Mouse (Mus musculus) embryo, embryonic 10 days (tissue): Measurements from ENCODE around the gene Dpysl5.

Experiments used
- DNase-seq: peaks from one replicate; pipeline ENCODE4 v3.0.0-alpha.2; 2015; ENCODE audit warnings: low spot score

The Dpysl5 gene

DNA sequence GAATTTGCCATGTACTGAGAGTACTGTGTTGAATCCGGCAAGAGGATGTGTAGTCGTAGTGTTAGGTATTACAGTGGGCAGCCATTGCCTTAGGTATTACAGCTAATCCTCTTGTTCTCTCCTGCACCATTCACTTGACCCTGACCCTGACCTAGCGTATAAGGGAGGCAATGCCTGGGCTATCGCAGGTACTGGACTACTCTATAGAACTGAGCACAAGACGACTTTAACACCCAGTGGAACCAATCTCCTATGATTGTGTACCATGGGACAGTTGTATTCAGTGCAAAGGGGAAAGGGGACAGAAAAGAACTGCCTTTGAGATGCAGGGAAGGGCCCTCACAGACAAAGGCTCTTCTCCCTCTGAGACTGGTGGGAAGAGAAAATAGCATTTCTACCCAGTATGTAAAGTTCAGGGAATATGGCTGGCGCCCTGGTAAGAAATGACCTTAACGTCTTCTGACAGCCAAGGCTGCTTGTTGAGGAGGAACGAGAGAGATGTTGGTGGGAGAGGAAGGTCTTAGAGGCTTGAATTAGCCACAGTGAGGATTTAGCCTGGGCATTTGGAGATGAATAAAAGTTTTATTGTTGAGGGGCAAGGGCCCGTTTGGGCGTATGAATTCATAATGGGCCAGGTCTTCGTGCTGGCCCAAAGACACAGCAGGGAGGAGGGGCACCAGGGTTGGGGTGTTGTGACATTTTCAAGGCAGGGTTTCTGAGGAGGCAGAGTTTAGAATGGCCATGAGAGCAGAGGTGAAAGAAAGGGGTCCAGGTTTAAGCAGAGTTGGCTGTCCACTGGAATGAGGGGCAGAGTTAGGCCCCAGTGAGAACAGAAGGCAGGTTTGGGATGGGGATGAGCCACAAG lies 113.0 kb downstream of the Dpysl5 start:
- DNase-seq = no peak

GRCm38 (mm10) chr5:30825166-30825565 lies 113.8 kb downstream of the Dpysl5 start:
- DNase-seq = no peak

GRCm38 (mm10) chr5:30825821-30826220 lies 114.5 kb downstream of the Dpysl5 start:
- no peak for DNase-seq

DNA sequence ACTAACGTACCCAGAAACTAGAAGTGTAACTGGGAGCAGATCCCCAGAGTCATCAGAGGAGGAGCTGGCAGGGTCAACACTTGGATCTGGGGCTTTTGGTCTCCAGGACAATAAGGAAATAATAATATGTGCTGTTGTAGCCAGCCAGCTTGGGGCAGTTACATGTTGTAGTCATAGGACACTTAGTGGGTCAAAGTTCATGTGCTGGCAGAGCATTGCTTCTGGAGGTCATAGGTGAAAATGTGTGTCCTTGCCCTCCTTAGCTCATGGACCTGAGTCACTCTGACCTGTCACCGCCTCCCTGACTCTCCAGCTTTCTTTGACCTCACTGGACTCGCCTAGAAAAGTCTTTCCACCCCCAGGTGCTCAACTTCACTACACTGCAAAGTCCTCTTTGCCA lies 122.1 kb downstream of the Dpysl5 start:
- no peak for DNase-seq

DNA sequence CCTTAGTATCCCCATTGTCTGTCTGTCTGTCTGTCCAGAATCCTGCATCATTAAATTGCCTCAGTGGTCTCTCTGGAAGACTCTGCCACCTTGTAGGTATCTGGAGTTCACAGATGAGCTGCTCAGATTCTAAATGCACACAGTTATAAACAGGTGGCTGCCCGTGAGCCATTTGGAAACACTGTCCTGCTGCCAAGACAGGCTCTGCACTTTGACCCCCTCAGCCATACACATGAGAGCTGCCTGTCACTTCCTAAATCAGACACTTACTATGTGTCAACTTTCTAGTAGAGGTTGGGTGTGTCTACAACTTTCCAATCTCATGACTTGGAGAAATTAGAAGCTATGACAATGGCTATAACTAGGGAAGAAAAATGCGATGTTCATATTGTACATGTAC lies 128.4 kb downstream of the Dpysl5 start:
- DNase-seq = no peak

DNA sequence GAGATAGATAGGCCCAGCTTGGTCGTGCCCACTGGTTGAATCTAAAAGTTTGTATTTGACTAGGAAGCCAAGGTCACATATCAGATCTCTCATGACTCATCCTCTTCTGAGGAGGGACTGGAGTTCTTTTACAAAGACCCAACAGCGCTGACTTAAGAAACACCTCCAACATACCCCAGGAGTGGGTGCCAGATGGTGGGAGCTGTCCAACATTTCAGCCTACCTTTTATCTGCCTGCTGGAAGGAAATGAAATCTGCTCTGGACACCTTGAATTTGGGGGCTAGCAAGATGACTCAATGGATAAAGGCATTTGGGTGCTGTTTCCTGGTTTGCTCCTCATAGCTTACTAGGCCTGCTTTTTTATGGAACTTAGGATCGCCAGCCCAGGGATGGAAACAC lies 130.5 kb downstream of the Dpysl5 start:
- no peak for DNase-seq
